Mouse (Mus musculus): ENCODE measurements around the gene Cyp4f16. TPM values are rescaled to one million over a fixed set of nuclear protein-coding genes. Genes with fewer than 3 reads are reported as not detected.
"Not testable (repeated sequence)": the region's sequence is repeated elsewhere in the genome, so short reads cannot be mapped to it uniquely, and the experiment has no call there.

Gene Cyp4f16
- total and polyA plus RNA-seq, 2 experiments, result 4.1 to 5.1 TPM

DNA sequence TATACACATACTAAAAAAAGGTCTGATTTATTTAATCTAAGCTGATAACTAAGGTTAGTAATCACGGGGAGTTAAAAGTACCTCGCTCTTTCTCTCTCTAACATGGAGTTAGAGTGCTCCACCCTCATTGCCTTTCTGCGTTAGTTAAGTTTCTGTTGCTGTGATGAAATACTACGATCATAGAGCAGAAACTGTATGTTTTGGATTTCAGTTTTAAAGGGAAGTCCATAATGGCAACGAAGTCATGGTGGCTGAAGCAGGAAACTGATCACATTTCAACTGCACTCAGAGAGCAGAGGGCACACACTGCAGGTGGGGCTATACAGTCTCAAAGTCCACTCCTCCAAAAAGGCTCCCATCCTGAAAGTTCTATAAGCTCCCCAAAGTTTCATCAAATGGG lies 13.5 kb upstream of the Cyp4f16 start:
- no peak for TF ChIP-seq CTCF (IDR thresholded peaks at IDR 0.05; ENCODE audit: low read depth, low read length)
- no peak for TF ChIP-seq POLR2A (IDR thresholded peaks at IDR 0.05; ENCODE audit: extremely low read depth, insufficient read depth, low read length)
- H3K79me2 ChIP-seq (ENCODE audit: control insufficient read depth, insufficient read depth, low read length), result no peaks in the 10 kb centered on the region
- no peak overlapping the region for H3K9ac ChIP-seq (ENCODE audit: low read depth, low read length)
- H3K27me3 ChIP-seq (ENCODE audit: control insufficient read depth, insufficient read depth, low read length), result no peaks in the 10 kb centered on the region
- no peak for DNase-seq (ENCODE audit: extremely low read depth, low read depth, low spot score)
- no peak overlapping the region for H3K27ac ChIP-seq (replicated peaks; ENCODE audit: insufficient read depth, low read depth, low read length)
- WGBS, result 84% methylated on average over 5 of the region's 5 CpGs
- peaks cover 51% of the 10 kb centered on the region for H3K36me3 ChIP-seq (ENCODE audit: control insufficient read depth, insufficient read depth, low read length)
- no peak overlapping the region for H3K4me3 ChIP-seq (ENCODE audit: insufficient read depth, low read depth, low read length)
- no peaks in the 10 kb centered on the region; the same call in 1 of the 2 replicates for H3K4me1 ChIP-seq (ENCODE audit: control insufficient read depth, insufficient read depth, low read length)

GRCm38 (mm10) chr17:32523895-32524294 lies 12.5 kb upstream of the Cyp4f16 start:
- H3K36me3 ChIP-seq (ENCODE audit: control insufficient read depth, insufficient read depth, low read length), result peaks cover 47% of the 10 kb centered on the region
- no peaks in the 10 kb centered on the region for H3K27me3 ChIP-seq (ENCODE audit: control insufficient read depth, insufficient read depth, low read length)
- WGBS, result 79% methylated on average over 11 of the region's 11 CpGs
- H3K9ac ChIP-seq (ENCODE audit: low read depth, low read length), result no peak overlapping the region
- no peak for DNase-seq (ENCODE audit: extremely low read depth, low read depth, low spot score)
- no peak for TF ChIP-seq CTCF (IDR thresholded peaks at IDR 0.05; ENCODE audit: low read depth, low read length)
- no peak for TF ChIP-seq POLR2A (IDR thresholded peaks at IDR 0.05; ENCODE audit: extremely low read depth, insufficient read depth, low read length)
- no peaks in the 10 kb centered on the region; the same call in 1 of the 2 replicates for H3K4me1 ChIP-seq (ENCODE audit: control insufficient read depth, insufficient read depth, low read length)
- no peak overlapping the region for H3K27ac ChIP-seq (replicated peaks; ENCODE audit: insufficient read depth, low read depth, low read length)
- H3K79me2 ChIP-seq (ENCODE audit: control insufficient read depth, insufficient read depth, low read length), result no peaks in the 10 kb centered on the region
- no peak overlapping the region; the same call in 1 of the 2 replicates for H3K4me3 ChIP-seq (ENCODE audit: insufficient read depth, low read depth, low read length)

- WGBS, result 91% methylated on average over 1 of the region's 1 CpGs
- peaks cover 34% of the 10 kb centered on the region for H3K36me3 ChIP-seq (ENCODE audit: control insufficient read depth, insufficient read depth, low read length)
- not testable (repeated sequence) for H3K9ac ChIP-seq (ENCODE audit: low read depth, low read length); DNase-seq (ENCODE audit: extremely low read depth, low read depth, low spot score); H3K27me3 ChIP-seq (ENCODE audit: control insufficient read depth, insufficient read depth, low read length); H3K79me2 ChIP-seq (ENCODE audit: control insufficient read depth, insufficient read depth, low read length); H3K4me1 ChIP-seq (ENCODE audit: control insufficient read depth, insufficient read depth, low read length); H3K4me3 ChIP-seq (ENCODE audit: insufficient read depth, low read depth, low read length); H3K27ac ChIP-seq (replicated peaks; ENCODE audit: insufficient read depth, low read depth, low read length)
Measured at GRCm38 (mm10) chr17:32526341-32526740, 10.0 kb upstream of the Cyp4f16 start.

GRCm38 (mm10) chr17:32527748-32528147 lies 8.6 kb upstream of the Cyp4f16 start:
- TF ChIP-seq POLR2A (IDR thresholded peaks at IDR 0.05; ENCODE audit: extremely low read depth, insufficient read depth, low read length), result no peak
- no peak for TF ChIP-seq CTCF (IDR thresholded peaks at IDR 0.05; ENCODE audit: low read depth, low read length)
- H3K4me3 ChIP-seq (ENCODE audit: insufficient read depth, low read depth, low read length), result no peak overlapping the region
- H3K4me1 ChIP-seq (ENCODE audit: control insufficient read depth, insufficient read depth, low read length), result no peaks in the 10 kb centered on the region; the same call in 1 of the 2 replicates
- H3K9ac ChIP-seq (ENCODE audit: low read depth, low read length), result no peak overlapping the region
- no peaks in the 10 kb centered on the region for H3K27me3 ChIP-seq (ENCODE audit: control insufficient read depth, insufficient read depth, low read length)
- H3K36me3 ChIP-seq (ENCODE audit: control insufficient read depth, insufficient read depth, low read length), result peaks cover 30% of the 10 kb centered on the region
- no peak overlapping the region for H3K27ac ChIP-seq (replicated peaks; ENCODE audit: insufficient read depth, low read depth, low read length)
- DNase-seq (ENCODE audit: extremely low read depth, low read depth, low spot score), result no peak
- H3K79me2 ChIP-seq (ENCODE audit: control insufficient read depth, insufficient read depth, low read length), result no peaks in the 10 kb centered on the region
- WGBS, result 90% methylated on average over 11 of the region's 11 CpGs

GRCm38 (mm10) chr17:32528408-32529337 lies 7.7 kb upstream of the Cyp4f16 start:
- peak overlapping the region; percentile 13 for H3K4me3 ChIP-seq (ENCODE audit: insufficient read depth, low read depth, low read length)
- peak; percentile 47 for DNase-seq (ENCODE audit: extremely low read depth, low read depth, low spot score)
- H3K9ac ChIP-seq (ENCODE audit: low read depth, low read length), result 0 out of 2 replicates have a peak overlapping the region, but pooled peaks have one; percentile 26
- H3K27ac ChIP-seq (replicated peaks; ENCODE audit: insufficient read depth, low read depth, low read length), result no peak overlapping the region
- peaks cover 20% of the 10 kb centered on the region for H3K36me3 ChIP-seq (ENCODE audit: control insufficient read depth, insufficient read depth, low read length)
- TF ChIP-seq POLR2A (IDR thresholded peaks at IDR 0.05; ENCODE audit: extremely low read depth, insufficient read depth, low read length), result no peak
- TF ChIP-seq CTCF (IDR thresholded peaks at IDR 0.05; ENCODE audit: low read depth, low read length), result peak; percentile 84
- no peaks in the 10 kb centered on the region for H3K79me2 ChIP-seq (ENCODE audit: control insufficient read depth, insufficient read depth, low read length)
- 59% methylated on average over 26 of the region's 26 CpGs for WGBS
- no peaks in the 10 kb centered on the region; the same call in 1 of the 2 replicates for H3K4me1 ChIP-seq (ENCODE audit: control insufficient read depth, insufficient read depth, low read length)
- H3K27me3 ChIP-seq (ENCODE audit: control insufficient read depth, insufficient read depth, low read length), result no peaks in the 10 kb centered on the region

DNA sequence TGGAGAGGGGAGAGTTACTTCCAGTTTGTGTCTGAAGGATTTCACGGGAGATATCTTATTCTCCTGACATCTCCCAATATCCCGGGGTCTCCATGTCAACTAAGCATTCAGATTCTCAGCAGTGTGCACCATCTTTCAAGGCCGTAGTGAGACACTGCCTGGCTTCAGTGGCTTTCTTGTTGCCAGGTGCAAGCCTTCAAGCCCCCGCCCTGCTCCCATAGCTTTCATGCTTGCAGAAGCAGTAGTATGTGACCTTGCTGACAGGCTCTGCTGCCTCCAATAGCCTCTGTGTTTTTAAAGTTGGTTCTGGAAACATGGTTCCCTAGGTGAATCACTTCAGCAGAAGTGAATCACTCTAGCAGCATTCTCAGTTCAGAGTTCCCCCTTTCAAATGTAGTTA lies 4.0 kb upstream of the Cyp4f16 start:
- not testable (repeated sequence) for H3K4me1 ChIP-seq (ENCODE audit: control insufficient read depth, insufficient read depth, low read length); DNase-seq (ENCODE audit: extremely low read depth, low read depth, low spot score); H3K27ac ChIP-seq (replicated peaks; ENCODE audit: insufficient read depth, low read depth, low read length); H3K9ac ChIP-seq (ENCODE audit: low read depth, low read length); H3K4me3 ChIP-seq (ENCODE audit: insufficient read depth, low read depth, low read length); H3K79me2 ChIP-seq (ENCODE audit: control insufficient read depth, insufficient read depth, low read length); H3K27me3 ChIP-seq (ENCODE audit: control insufficient read depth, insufficient read depth, low read length); H3K36me3 ChIP-seq (ENCODE audit: control insufficient read depth, insufficient read depth, low read length)
- 76% methylated on average over 4 of the region's 4 CpGs for WGBS

Measured in liver, adult 2 months (tissue).